Mouse (Mus musculus) heart, adult 2 months (tissue): ENCODE measurements at regions not wholly inside any gene's neighbourhood (a gene's known extent, or its start where the extent isn't known, plus 50 kb on each side); places are given as distances from the start of the nearest gene placed in this dataset.

Source experiments
- DNase-seq, 2 experiments: peaks; one replicate each; pipeline ENCODE4 v3.0.0; 2021
- H3K27ac ChIP-seq: fragments of 200-600 bp; 2 replicates; pipeline ENCODE4 v1.8.1; 2022
- H3K27me3 ChIP-seq: fragments of 200-500 bp; 2 replicates; pipeline ENCODE4 v1.6.1; 2012; ENCODE audit warnings: mild to moderate bottlenecking, low read length, inconsistent platforms, mixed read lengths; ENCODE audit not compliant: control insufficient read depth, insufficient read depth
- H3K36me3 ChIP-seq: fragments of 200-500 bp; 2 replicates; pipeline ENCODE4 v1.6.1; 2012; ENCODE audit warnings: low read length, inconsistent platforms; ENCODE audit not compliant: control insufficient read depth, insufficient read depth
- H3K4me1 ChIP-seq: fragments of 200-500 bp; 2 replicates; pipeline ENCODE4 v1.6.1; 2011; ENCODE audit warnings: low read length; ENCODE audit not compliant: control insufficient read depth, insufficient read depth
- H3K4me3 ChIP-seq: fragments of 200-600 bp; 2 replicates; pipeline ENCODE4 v1.8.1; 2022
- H3K79me2 ChIP-seq: fragments of 200-500 bp; replicated peaks from 2 replicates; pipeline ENCODE4 v1.6.1; 2012; ENCODE audit warnings: mild to moderate bottlenecking, inconsistent platforms, low read length, moderate library complexity, mixed read lengths; ENCODE audit not compliant: control insufficient read depth, insufficient read depth
- H3K9ac ChIP-seq: fragments of 200-500 bp; 2 replicates; pipeline ENCODE4 v1.6.1; 2012; ENCODE audit warnings: low read depth, mild to moderate bottlenecking, control low read depth, inconsistent platforms, low read length, mixed read lengths
- CTCF ChIP-seq: fragments of 200-600 bp; IDR thresholded peaks from 2 replicates; pipeline ENCODE4 v1.8.1; 2022; ENCODE audit warnings: antibody characterized with exemption, mild to moderate bottlenecking, moderate library complexity
- EP300 ChIP-seq: fragments of 200-500 bp; IDR thresholded peaks from 2 replicates; pipeline ENCODE4 v1.6.1; 2011; ENCODE audit warnings: low read depth, low read length, control low read depth; ENCODE audit not compliant: insufficient read depth
- POLR2A ChIP-seq: fragments of 200-500 bp; IDR thresholded peaks from 2 replicates; pipeline ENCODE4 v1.6.1; 2011; ENCODE audit warnings: mild to moderate bottlenecking, low read depth, low read length, control low read depth; ENCODE audit not compliant: insufficient read depth
- WGBS: fragments of 180-500 bp; shearing (Covaris S2); methylation state at CpG from one replicate; pipeline ENCODE4 v1.1.7; 2018; 5-methylcytosine and 5-hydroxymethylcytosine counted together
- intact Hi-C: fragments of 180-260 bp; cut with DNase I; formaldehyde crosslinking; loops from one replicate; pipeline ENCODE4 v1.15.1; 2025

DNA sequence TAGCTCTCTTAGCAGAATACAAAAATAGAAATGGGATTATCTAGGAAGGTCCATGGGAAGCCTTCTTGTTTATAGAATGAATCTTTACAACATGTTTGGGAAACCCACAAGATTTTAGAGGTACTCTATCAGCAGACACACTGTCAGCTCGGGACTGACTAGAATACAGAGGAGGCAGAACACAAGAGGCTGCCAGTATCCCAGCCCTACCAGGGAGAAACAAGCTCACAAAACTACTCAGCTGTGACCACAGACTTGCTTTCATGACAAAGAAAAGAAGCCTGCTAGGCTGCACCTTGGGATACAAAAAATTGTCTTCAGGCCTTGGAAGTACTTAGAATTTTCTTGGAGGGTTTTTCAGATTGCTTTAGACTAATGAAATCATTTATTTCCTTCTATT lies 347.2 kb downstream of the Fgf9 start:
- WGBS = 50% methylated on average over 1 of the region's 1 CpGs
- TF ChIP-seq EP300 = no peak
- intact Hi-C loops = no loop called here
- H3K27me3 ChIP-seq = no peaks in the 10 kb centered on the region
- no peak overlapping the region for H3K27ac ChIP-seq
- H3K9ac ChIP-seq = no peak overlapping the region
- H3K4me1 ChIP-seq = no peaks in the 10 kb centered on the region
- no peaks in the 10 kb centered on the region for H3K79me2 ChIP-seq
- no peaks in the 10 kb centered on the region for H3K36me3 ChIP-seq
- no peak overlapping the region for H3K4me3 ChIP-seq
- DNase-seq = no peak

GRCm38 (mm10) chr14:58392055-58392726 lies 321.8 kb downstream of the Fgf9 start:
- 85% methylated on average over 9 of the region's 9 CpGs for WGBS
- intact Hi-C loops = no loop called here
- no peak overlapping the region for H3K9ac ChIP-seq
- H3K27me3 ChIP-seq = no peaks in the 10 kb centered on the region
- H3K36me3 ChIP-seq = no peaks in the 10 kb centered on the region
- H3K4me3 ChIP-seq = no peak overlapping the region
- H3K79me2 ChIP-seq = no peaks in the 10 kb centered on the region
- H3K27ac ChIP-seq = no peak overlapping the region
- H3K4me1 ChIP-seq = no peaks in the 10 kb centered on the region
- TF ChIP-seq POLR2A = no peak
- TF ChIP-seq EP300 = no peak
- no peak for TF ChIP-seq CTCF
- DNase-seq = no peak

DNA sequence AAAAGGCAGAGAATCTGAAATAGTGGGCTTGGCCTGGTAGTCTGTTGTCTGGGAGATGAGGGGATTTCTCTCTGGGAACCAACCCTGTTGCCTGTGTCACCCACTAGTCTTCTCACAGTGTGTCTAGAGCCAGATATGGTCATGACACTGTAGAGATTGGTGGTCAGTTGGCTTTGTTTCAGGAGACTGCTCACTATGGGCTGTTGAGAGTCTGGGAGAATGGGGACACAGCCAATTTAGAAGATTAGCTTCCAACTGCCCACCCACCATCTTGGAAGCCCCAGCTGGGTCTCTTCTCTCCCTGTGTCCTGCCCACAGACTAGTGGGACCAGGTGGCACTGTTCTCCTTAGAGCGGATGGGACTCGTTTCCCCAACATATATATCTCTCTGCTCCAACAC lies 320.4 kb downstream of the Fgf9 start:
- Histone ChIP-seq H3K4me1 (no peaks in the 10 kb centered on the region), H3K9ac (no peak overlapping the region), H3K4me3 (no peak overlapping the region), H3K27me3 (no peaks in the 10 kb centered on the region), H3K36me3 (no peaks in the 10 kb centered on the region), H3K79me2 (no peaks in the 10 kb centered on the region), H3K27ac (no peak overlapping the region)
- TF ChIP-seq CTCF (no peak), POLR2A (no peak), EP300 (no peak)
- no peak for DNase-seq
- intact Hi-C loops = no loop called here
- WGBS = 74% methylated on average over 2 of the region's 2 CpGs

DNA sequence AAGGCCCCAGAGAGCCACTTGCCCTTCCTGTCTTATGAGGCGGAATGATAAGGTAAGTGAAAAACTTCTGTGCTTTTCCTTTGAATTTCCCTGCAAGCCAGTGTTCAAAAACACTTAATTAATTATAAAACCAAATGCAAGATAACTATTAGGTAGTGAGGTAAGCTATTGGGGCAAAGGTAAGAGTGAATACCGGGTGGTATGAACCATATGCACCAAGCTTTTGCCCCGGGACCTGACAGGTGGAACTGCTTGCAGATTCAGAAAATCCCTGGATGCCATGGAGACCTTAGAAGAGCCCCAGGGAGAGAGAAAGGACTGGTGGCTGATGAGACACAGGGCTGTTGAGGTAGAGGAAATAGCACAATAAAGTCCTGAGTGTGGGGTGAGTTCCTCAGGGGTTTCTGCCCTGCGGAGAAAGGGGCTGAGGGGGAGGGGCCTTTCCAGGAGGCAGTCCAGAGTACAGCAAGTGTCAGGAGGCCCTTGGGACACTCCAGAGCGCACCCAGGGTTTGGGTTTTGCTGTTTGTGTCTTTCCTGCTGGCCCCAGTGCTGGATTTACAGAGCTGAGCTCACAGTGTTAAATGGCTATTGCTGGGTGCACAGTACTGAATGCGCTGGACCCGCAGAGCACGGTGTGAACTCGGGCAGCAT lies 317.1 kb downstream of the Fgf9 start:
- no peaks in the 10 kb centered on the region for H3K4me1 ChIP-seq
- H3K79me2 ChIP-seq = no peaks in the 10 kb centered on the region
- no peak for TF ChIP-seq EP300
- TF ChIP-seq POLR2A = no peak
- no peak for TF ChIP-seq CTCF
- H3K27me3 ChIP-seq = no peaks in the 10 kb centered on the region
- no peaks in the 10 kb centered on the region for H3K36me3 ChIP-seq
- intact Hi-C loops = no loop called here
- H3K9ac ChIP-seq = no peak overlapping the region
- WGBS = 85% methylated on average over 9 of the region's 9 CpGs
- H3K27ac ChIP-seq = no peak overlapping the region
- H3K4me3 ChIP-seq = no peak overlapping the region
- DNase-seq = no peak

- Histone ChIP-seq H3K4me3 (no peak overlapping the region), H3K4me1 (no peaks in the 10 kb centered on the region), H3K9ac (no peak overlapping the region), H3K27me3 (no peaks in the 10 kb centered on the region), H3K36me3 (no peaks in the 10 kb centered on the region), H3K79me2 (no peaks in the 10 kb centered on the region), H3K27ac (no peak overlapping the region)
- DNase-seq = no peak
- TF ChIP-seq CTCF (peak; percentile 53), POLR2A (no peak)
- intact Hi-C loops = loop anchor here (2.0 kb wide), 1 partner anchor 340 kb away; no protein-coding TSS in a partner anchor
Measured at GRCm38 (mm10) chr14:58375056-58375455, 304.7 kb downstream of the Fgf9 start.

DNA sequence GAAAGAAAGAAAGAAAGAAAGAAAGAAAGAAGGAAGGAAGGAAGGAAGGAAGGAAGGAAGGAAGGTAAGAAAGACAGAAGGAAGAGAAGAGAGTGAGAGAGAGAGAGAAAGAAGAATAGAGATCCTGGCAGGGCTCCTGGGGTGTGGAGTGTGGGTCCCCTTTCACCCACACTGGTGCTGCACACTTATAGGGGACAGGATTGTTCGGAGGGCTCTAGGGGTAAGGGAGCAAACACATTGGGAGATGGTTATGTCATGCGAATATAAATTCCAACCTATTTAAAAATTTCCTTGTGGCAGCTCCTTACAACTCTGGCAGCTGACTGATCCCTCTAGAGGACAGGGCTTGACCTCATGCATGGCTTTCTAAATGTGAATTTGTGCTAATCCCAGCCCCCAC lies 286.5 kb downstream of the Fgf9 start:
- WGBS = 91% methylated on average over 2 of the region's 2 CpGs
- TF ChIP-seq POLR2A (no peak), CTCF (no peak), EP300 (no peak)
- no peaks in the 10 kb centered on the region for H3K27me3 ChIP-seq
- H3K36me3 ChIP-seq = no peaks in the 10 kb centered on the region
- intact Hi-C loops = no loop called here
- H3K9ac ChIP-seq = no peak overlapping the region
- no peaks in the 10 kb centered on the region for H3K79me2 ChIP-seq
- no peak overlapping the region for H3K4me3 ChIP-seq
- no peaks in the 10 kb centered on the region for H3K4me1 ChIP-seq
- DNase-seq = no peak
- H3K27ac ChIP-seq = no peak overlapping the region
